Mouse (Mus musculus): ENCODE measurements around the gene Hectd4. TPM values are rescaled to one million over a fixed set of nuclear protein-coding genes. Genes with fewer than 3 reads are reported as not detected.

Hectd4 gene
- polyA plus RNA-seq, 1 experiment from 2014 or later: 6.8 TPM

DNA sequence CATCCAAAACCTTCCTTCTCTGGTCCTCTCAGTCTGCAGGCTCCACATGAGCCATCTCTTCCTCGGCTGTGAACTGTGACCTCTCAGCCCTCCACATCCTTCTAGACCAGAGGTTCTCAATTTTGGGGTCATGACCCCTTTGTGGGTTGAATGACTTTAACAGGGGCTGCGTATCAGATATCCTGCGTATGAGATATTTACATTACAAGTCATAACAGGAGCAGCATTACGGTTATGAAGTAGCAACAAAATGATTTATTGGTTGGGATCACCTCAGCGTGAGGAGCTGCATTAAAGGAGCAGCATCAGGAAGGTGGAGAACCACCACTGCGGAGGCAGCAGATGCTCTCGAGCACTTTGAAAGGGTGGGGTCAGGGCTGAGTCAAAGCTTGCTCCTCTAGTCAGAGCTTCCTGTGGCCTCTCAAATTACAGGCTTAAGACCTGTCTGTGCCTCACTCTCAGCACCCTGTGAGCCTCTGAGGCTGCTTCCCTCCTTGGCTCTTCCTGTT is 121.0 kb downstream of the Hectd4 start:
- Histone ChIP-seq H3K36me3 (ENCODE audit: insufficient read depth) (peaks cover 94% of the 10 kb centered on the region), H3K4me1 (ENCODE audit: insufficient read depth) (no peaks in the 10 kb centered on the region), H3K27me3 (ENCODE audit: insufficient read depth, low read length) (no peaks in the 10 kb centered on the region), H3K9me3 (ENCODE audit: low read depth, low read length) (no peaks in the 10 kb centered on the region), H3K4me2 (no peak overlapping the region), H3K27ac (ENCODE audit: low read depth) (no peak overlapping the region), H3K9ac (no peak overlapping the region), H3K4me3 (ENCODE audit: low read depth, low read length) (no peak overlapping the region)
- WGBS: 16% methylated on average over 7 of the region's 7 CpGs
- DNase-seq (no peak), ATAC-seq (ENCODE audit: insufficient read depth) (no peak)
- TF ChIP-seq CTCF (IDR thresholded peaks at IDR 0.05; ENCODE audit: low read depth): no peak

DNA sequence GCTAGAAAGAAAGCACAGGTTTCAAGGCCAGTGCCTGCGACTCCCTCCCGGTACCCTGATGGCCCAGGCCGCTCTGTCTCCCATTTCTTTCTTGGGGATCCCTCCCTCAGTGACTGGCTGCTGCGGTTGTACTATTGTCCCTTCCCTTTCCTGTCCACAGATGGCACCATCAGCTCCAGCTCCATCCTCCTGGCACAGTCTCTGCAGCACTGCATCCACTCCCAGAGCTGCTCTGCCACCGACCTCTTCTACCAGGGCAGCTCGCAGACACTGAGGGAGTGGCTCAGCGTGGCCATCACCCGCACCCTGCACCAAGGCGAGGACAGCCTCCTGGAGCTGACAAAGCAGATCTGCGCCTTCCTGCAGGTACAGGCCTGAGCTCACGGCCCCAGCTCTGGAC is 122.5 kb downstream of the Hectd4 start:
- no peak for TF ChIP-seq CTCF (IDR thresholded peaks at IDR 0.05; ENCODE audit: low read depth)
- H3K9me3 ChIP-seq (ENCODE audit: low read depth, low read length): no peaks in the 10 kb centered on the region
- no peaks in the 10 kb centered on the region for H3K4me1 ChIP-seq (ENCODE audit: insufficient read depth)
- peaks cover 85% of the 10 kb centered on the region for H3K36me3 ChIP-seq (ENCODE audit: insufficient read depth)
- no peak overlapping the region for H3K4me2 ChIP-seq
- 90% methylated on average over 11 of the region's 11 CpGs for WGBS
- no peaks in the 10 kb centered on the region for H3K27me3 ChIP-seq (ENCODE audit: insufficient read depth, low read length)
- no peak for DNase-seq
- ATAC-seq (ENCODE audit: insufficient read depth): no peak
- H3K27ac ChIP-seq (ENCODE audit: low read depth): no peak overlapping the region
- H3K4me3 ChIP-seq (ENCODE audit: low read depth, low read length): no peak overlapping the region
- H3K9ac ChIP-seq: no peak overlapping the region

DNA sequence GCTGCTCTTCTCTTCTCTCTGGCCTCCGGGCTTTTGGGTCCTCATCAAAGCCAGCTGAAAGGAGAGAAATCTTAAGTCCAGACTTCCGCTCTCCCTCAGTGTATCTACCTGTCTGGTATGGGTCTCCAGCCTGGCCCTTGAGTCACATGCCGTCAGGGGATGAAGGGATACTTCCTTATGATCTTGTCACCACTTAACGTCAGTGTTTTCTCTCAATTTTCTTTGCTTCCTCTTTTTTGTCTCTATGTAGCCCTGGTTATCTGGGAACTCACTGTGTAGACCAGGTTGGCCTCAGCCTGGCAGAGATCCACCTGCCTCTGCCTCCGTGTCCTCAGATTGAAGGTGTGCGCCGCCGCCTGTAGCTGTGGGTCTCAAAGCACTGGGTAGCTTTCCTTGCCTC is 124.0 kb downstream of the Hectd4 start:
- no peaks in the 10 kb centered on the region for H3K9me3 ChIP-seq (ENCODE audit: low read depth, low read length)

DNA sequence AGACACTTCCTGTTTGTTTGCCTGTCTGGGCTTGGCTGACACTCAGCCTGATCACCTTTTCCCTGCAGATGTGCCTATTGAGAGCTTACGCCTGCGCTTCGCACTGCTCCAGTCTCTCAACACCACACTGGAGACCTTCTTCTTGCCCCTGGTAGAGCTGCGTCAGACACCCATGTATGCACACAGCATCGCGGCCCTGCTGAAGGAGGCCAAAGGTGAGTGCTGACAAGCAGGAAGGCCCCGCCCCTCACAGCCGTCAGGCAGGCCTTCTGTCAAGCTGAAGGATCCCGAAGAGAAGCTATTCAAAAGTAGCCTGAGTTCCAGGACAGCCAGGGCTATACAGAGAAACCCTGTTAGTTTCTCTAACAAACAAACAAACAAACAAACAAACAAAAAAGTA is 139.2 kb downstream of the Hectd4 start:
- no peak for TF ChIP-seq CTCF (IDR thresholded peaks at IDR 0.05; ENCODE audit: low read depth)
- Histone ChIP-seq H3K27me3 (ENCODE audit: insufficient read depth, low read length) (no peaks in the 10 kb centered on the region), H3K4me2 (no peak overlapping the region), H3K4me1 (ENCODE audit: insufficient read depth) (no peaks in the 10 kb centered on the region), H3K4me3 (ENCODE audit: low read depth, low read length) (no peak overlapping the region), H3K36me3 (ENCODE audit: insufficient read depth) (peaks cover 97% of the 10 kb centered on the region), H3K27ac (ENCODE audit: low read depth) (no peak overlapping the region), H3K9ac (no peak overlapping the region), H3K9me3 (ENCODE audit: low read depth, low read length) (no peaks in the 10 kb centered on the region)
- ATAC-seq (ENCODE audit: insufficient read depth) (no peak), DNase-seq (no peak)
- 44% methylated on average over 9 of the region's 9 CpGs for WGBS

More for the DNA sequence above, 124.0 kb downstream of the Hectd4 start:
- TF ChIP-seq CTCF (IDR thresholded peaks at IDR 0.05; ENCODE audit: low read depth): no peak
- H3K4me2 ChIP-seq: no peak overlapping the region
- no peaks in the 10 kb centered on the region for H3K27me3 ChIP-seq (ENCODE audit: insufficient read depth, low read length)
- peaks cover 84% of the 10 kb centered on the region for H3K36me3 ChIP-seq (ENCODE audit: insufficient read depth)
- H3K9ac ChIP-seq: no peak overlapping the region
- H3K4me3 ChIP-seq (ENCODE audit: low read depth, low read length): no peak overlapping the region
- 93% methylated on average over 8 of the region's 8 CpGs for WGBS
- no peak for ATAC-seq (ENCODE audit: insufficient read depth)
- no peaks in the 10 kb centered on the region for H3K4me1 ChIP-seq (ENCODE audit: insufficient read depth)
- DNase-seq: no peak
- H3K27ac ChIP-seq (ENCODE audit: low read depth): no peak overlapping the region

DNA sequence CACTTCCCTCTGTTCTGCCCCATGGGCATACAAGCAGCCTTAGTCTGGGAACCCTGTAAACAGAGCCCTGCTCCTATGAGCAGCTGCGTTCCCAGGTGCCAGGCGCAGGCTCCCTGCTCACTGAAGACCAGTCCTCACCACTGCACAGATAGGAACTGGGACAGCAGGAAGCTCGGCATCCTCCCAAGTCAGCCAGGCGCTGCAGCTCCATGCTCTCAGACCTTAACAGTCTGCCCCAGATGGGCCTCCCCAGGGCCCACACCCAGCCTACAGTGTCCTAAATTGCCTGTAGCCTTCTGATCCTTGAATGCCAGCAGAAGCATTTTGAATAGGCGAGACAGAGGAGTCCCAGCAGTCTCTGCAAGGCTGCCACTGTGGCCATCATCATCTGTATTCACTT is 141.7 kb downstream of the Hectd4 start:
- Histone ChIP-seq H3K27me3 (ENCODE audit: insufficient read depth, low read length) (no peaks in the 10 kb centered on the region), H3K9ac (no peak overlapping the region), H3K27ac (ENCODE audit: low read depth) (no peak overlapping the region), H3K4me1 (ENCODE audit: insufficient read depth) (no peaks in the 10 kb centered on the region), H3K4me3 (ENCODE audit: low read depth, low read length) (no peak overlapping the region), H3K9me3 (ENCODE audit: low read depth, low read length) (no peaks in the 10 kb centered on the region), H3K4me2 (no peak overlapping the region), H3K36me3 (ENCODE audit: insufficient read depth) (peaks cover 96% of the 10 kb centered on the region)
- DNase-seq (no peak), ATAC-seq (ENCODE audit: insufficient read depth) (no peak)
- WGBS: 80% methylated on average over 5 of the region's 5 CpGs
- TF ChIP-seq CTCF (IDR thresholded peaks at IDR 0.05; ENCODE audit: low read depth): no peak

DNA sequence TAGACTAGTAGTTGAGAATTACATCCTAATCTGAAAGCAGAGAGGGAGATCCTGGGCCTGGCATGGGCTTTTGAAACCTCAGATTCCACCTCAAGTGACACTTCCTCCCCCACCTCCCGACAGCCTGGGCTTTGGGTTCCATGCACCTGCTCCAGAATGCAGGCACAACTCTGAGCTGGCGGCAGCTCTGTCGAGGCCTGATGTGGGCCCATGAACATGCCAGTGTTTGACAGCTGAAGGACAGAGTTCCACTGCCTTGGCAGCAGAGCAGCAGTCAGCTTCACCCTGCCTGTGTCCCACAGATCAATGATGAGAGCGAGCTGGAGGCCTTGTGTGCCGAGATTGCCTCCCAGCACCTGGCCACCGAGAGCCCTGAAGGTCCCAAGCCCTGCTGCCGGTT is 143.4 kb downstream of the Hectd4 start:
- TF ChIP-seq CTCF (IDR thresholded peaks at IDR 0.05; ENCODE audit: low read depth): no peak
- Histone ChIP-seq H3K27me3 (ENCODE audit: insufficient read depth, low read length) (no peaks in the 10 kb centered on the region), H3K27ac (ENCODE audit: low read depth) (no peak overlapping the region), H3K36me3 (ENCODE audit: insufficient read depth) (peaks cover 97% of the 10 kb centered on the region), H3K4me2 (no peak overlapping the region), H3K9me3 (ENCODE audit: low read depth, low read length) (no peaks in the 10 kb centered on the region), H3K4me1 (ENCODE audit: insufficient read depth) (no peaks in the 10 kb centered on the region), H3K9ac (no peak overlapping the region), H3K4me3 (ENCODE audit: low read depth, low read length) (no peak overlapping the region)
- DNase-seq: no peak
- WGBS: 85% methylated on average over 7 of the region's 7 CpGs
- ATAC-seq (ENCODE audit: insufficient read depth): no peak

DNA sequence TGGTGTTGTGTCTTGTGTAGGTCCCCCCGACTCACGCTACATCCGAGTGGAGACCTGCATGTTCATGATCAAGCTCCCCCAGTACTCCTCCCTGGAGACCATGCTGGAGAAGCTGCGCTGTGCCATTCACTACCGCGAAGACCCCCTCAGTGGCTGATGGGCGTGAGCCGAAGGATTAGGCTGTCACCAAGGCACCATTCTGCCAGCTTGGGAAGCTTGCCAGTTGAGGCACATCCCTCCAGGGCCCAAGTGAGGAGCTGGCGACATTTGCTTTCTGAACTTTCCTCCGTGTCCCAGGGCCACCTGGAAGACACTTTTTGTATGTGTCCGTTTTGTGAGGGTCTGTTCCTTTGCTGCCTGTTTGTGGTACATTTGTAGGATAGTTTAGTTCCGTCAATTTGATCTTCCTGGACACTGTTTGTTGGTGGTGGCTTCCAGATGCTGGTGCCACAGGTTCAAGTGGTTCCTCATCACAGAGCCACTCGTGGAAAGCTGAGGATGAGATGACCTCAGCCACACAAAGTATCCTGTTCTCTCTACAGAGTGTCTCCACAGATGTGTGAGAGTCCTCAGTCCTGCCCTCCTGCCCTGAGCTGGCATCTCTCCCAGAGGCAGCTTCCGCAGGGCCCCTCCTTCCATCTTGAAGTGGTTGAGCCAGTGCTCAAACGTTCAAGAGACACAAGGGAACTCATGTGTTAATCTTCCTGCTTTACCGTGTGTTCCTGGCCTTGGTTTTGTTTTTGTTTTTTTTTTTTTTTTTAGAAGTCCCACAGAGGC is 146.6 kb downstream of the Hectd4 start:
- H3K4me2 ChIP-seq: no peak overlapping the region
- TF ChIP-seq CTCF (IDR thresholded peaks at IDR 0.05; ENCODE audit: low read depth): no peak
- no peaks in the 10 kb centered on the region for H3K4me1 ChIP-seq (ENCODE audit: insufficient read depth)
- no peak overlapping the region for H3K27ac ChIP-seq (ENCODE audit: low read depth)
- no peak; the same call in 1 of the 2 replicates for ATAC-seq (ENCODE audit: insufficient read depth)
- peak; percentile 54 for DNase-seq
- peaks cover 94% of the 10 kb centered on the region for H3K36me3 ChIP-seq (ENCODE audit: insufficient read depth)
- no peaks in the 10 kb centered on the region for H3K9me3 ChIP-seq (ENCODE audit: low read depth, low read length)
- 74% methylated on average over 16 of the region's 16 CpGs for whole genome bisulfite sequencing
- H3K4me3 ChIP-seq (ENCODE audit: low read depth, low read length): no peak overlapping the region
- H3K9ac ChIP-seq: no peak overlapping the region
- H3K27me3 ChIP-seq (ENCODE audit: insufficient read depth, low read length): no peaks in the 10 kb centered on the region

Measured in lung, embryonic 14.5 days (tissue).